Mouse (Mus musculus) adrenal gland, adult 2 months (tissue): ENCODE measurements at regions not wholly inside any gene's neighbourhood (a gene's known extent, or its start where the extent isn't known, plus 50 kb on each side); places are given as distances from the start of the nearest gene placed in this dataset.

ENCODE experiments used
- DNase-seq: peaks from one replicate; pipeline ENCODE4 v3.0.0; 2021

- DNase-seq: no peak
Observed at GRCm38 (mm10) chr10:19068377-19068776, 52.9 kb upstream of the Tnfaip3 start.

GRCm38 (mm10) chr10:19067623-19068022 lies 52.2 kb upstream of the Tnfaip3 start:
- no peak for DNase-seq

- DNase-seq: no peak
Observed at GRCm38 (mm10) chr10:19066821-19067350, 51.4 kb upstream of the Tnfaip3 start.
